Mouse (Mus musculus): ENCODE results near the gene Wnk2. TPM values are rescaled to one million over a fixed set of nuclear protein-coding genes. Genes with fewer than 3 reads are reported as not detected.
A peak's percentile ranks its signal among the peaks of the same experiment; 100 is the strongest.

Wnk2 gene
- polyA plus RNA-seq, 1 experiment from 2014 or later: 0.36 TPM

- no peak for ATAC-seq
- TF ChIP-seq CTCF (IDR thresholded peaks at IDR 0.05) (no peak), EP300 (IDR thresholded peaks at IDR 0.05) (no peak)
- WGBS: 90% methylated on average over 1 of the region's 1 CpGs
- H3K36me3 ChIP-seq (ENCODE audit: insufficient read depth, low read length): no peaks in the 10 kb centered on the region
- H3K27ac ChIP-seq (ENCODE audit: low read length): no peak overlapping the region
- 0 out of 2 replicates have a peak, but pooled peaks cover 6% of the 10 kb centered on the region for H3K4me1 ChIP-seq (ENCODE audit: insufficient read depth, low read depth, low read length)
- H3K9ac ChIP-seq (replicated peaks; ENCODE audit: low read depth): no peak overlapping the region
- no peaks in the 10 kb centered on the region for H3K27me3 ChIP-seq (replicated peaks; ENCODE audit: insufficient read depth, low read length)
- no peak overlapping the region for H3K4me2 ChIP-seq (replicated peaks; ENCODE audit: low read depth, low read length)
- DNase-seq (ENCODE audit: low spot score): no peak
- no peak overlapping the region for H3K4me3 ChIP-seq (ENCODE audit: low read depth, low read length)
- H3K9me3 ChIP-seq (ENCODE audit: low read length): no peaks in the 10 kb centered on the region
These were observed 130.4 kb downstream of the Wnk2 start for GRCm38 (mm10) chr13:49017375-49017774.

- 7% methylated on average over 16 of the region's 16 CpGs for WGBS
- no peak overlapping the region for H3K9ac ChIP-seq (replicated peaks; ENCODE audit: low read depth)
- H3K4me3 ChIP-seq (ENCODE audit: low read depth, low read length): peak overlapping the region; percentile 12; the same call in 1 of the 2 replicates
These were observed 131.5 kb downstream of the Wnk2 start for GRCm38 (mm10) chr13:49016311-49016761.

GRCm38 (mm10) chr13:49015366-49016306, 132.2 kb downstream of the Wnk2 start:
- no peaks in the 10 kb centered on the region for H3K27me3 ChIP-seq (replicated peaks; ENCODE audit: insufficient read depth, low read length)
- DNase-seq (ENCODE audit: low spot score) (peak; percentile 81), ATAC-seq (peak; percentile 63)
- H3K27ac ChIP-seq (ENCODE audit: low read length): no peak overlapping the region
- TF ChIP-seq CTCF (IDR thresholded peaks at IDR 0.05): peak; percentile 54
- TF ChIP-seq EP300 (IDR thresholded peaks at IDR 0.05): no peak
- H3K4me3 ChIP-seq (ENCODE audit: low read depth, low read length): peak overlapping the region; percentile 12; the same call in 1 of the 2 replicates
- no peaks in the 10 kb centered on the region for H3K9me3 ChIP-seq (ENCODE audit: low read length)
- 0 out of 2 replicates have a peak, but pooled peaks cover 6% of the 10 kb centered on the region for H3K4me1 ChIP-seq (ENCODE audit: insufficient read depth, low read depth, low read length)
- no peaks in the 10 kb centered on the region for H3K36me3 ChIP-seq (ENCODE audit: insufficient read depth, low read length)
- H3K9ac ChIP-seq (replicated peaks; ENCODE audit: low read depth): no peak overlapping the region
- 6% methylated on average over 30 of the region's 30 CpGs for WGBS
- peak overlapping the region; percentile 51 for H3K4me2 ChIP-seq (replicated peaks; ENCODE audit: low read depth, low read length)

More at GRCm38 (mm10) chr13:49016311-49016761, 131.5 kb downstream of the Wnk2 start:
- TF ChIP-seq EP300 (IDR thresholded peaks at IDR 0.05) (no peak), CTCF (IDR thresholded peaks at IDR 0.05) (no peak)
- H3K27ac ChIP-seq (ENCODE audit: low read length): no peak overlapping the region
- H3K4me1 ChIP-seq (ENCODE audit: insufficient read depth, low read depth, low read length): 0 out of 2 replicates have a peak, but pooled peaks cover 6% of the 10 kb centered on the region
- no peaks in the 10 kb centered on the region for H3K9me3 ChIP-seq (ENCODE audit: low read length)
- ATAC-seq (peak; percentile 56), DNase-seq (ENCODE audit: low spot score) (peak; percentile 57)
- H3K36me3 ChIP-seq (ENCODE audit: insufficient read depth, low read length): no peaks in the 10 kb centered on the region
- H3K27me3 ChIP-seq (replicated peaks; ENCODE audit: insufficient read depth, low read length): no peaks in the 10 kb centered on the region
- H3K4me2 ChIP-seq (replicated peaks; ENCODE audit: low read depth, low read length): peak overlapping the region; percentile 51

GRCm38 (mm10) chr13:49013206-49013794, 134.5 kb downstream of the Wnk2 start:
- 45% methylated on average over 5 of the region's 5 CpGs for WGBS
- Histone ChIP-seq H3K36me3 (ENCODE audit: insufficient read depth, low read length) (no peaks in the 10 kb centered on the region), H3K27ac (ENCODE audit: low read length) (no peak overlapping the region), H3K4me1 (ENCODE audit: insufficient read depth, low read depth, low read length) (0 out of 2 replicates have a peak, but pooled peaks cover 6% of the 10 kb centered on the region), H3K4me3 (ENCODE audit: low read depth, low read length) (no peak overlapping the region), H3K4me2 (replicated peaks; ENCODE audit: low read depth, low read length) (no peak overlapping the region), H3K27me3 (replicated peaks; ENCODE audit: insufficient read depth, low read length) (no peaks in the 10 kb centered on the region), H3K9ac (replicated peaks; ENCODE audit: low read depth) (no peak overlapping the region), H3K9me3 (ENCODE audit: low read length) (no peaks in the 10 kb centered on the region)
- TF ChIP-seq EP300 (IDR thresholded peaks at IDR 0.05): no peak
- no peak for TF ChIP-seq CTCF (IDR thresholded peaks at IDR 0.05)
- DNase-seq (ENCODE audit: low spot score) (peak; percentile 35), ATAC-seq (peak; percentile 54)

- no peak overlapping the region for H3K27ac ChIP-seq (ENCODE audit: low read length)
- no peak for TF ChIP-seq EP300 (IDR thresholded peaks at IDR 0.05)
- no peak for TF ChIP-seq CTCF (IDR thresholded peaks at IDR 0.05)
- no peak for ATAC-seq
- no peaks in the 10 kb centered on the region for H3K27me3 ChIP-seq (replicated peaks; ENCODE audit: insufficient read depth, low read length)
- DNase-seq (ENCODE audit: low spot score): no peak
- no peak overlapping the region for H3K9ac ChIP-seq (replicated peaks; ENCODE audit: low read depth)
- no peaks in the 10 kb centered on the region for H3K4me1 ChIP-seq (ENCODE audit: insufficient read depth, low read depth, low read length)
- no peak overlapping the region for H3K4me2 ChIP-seq (replicated peaks; ENCODE audit: low read depth, low read length)
- no peak overlapping the region for H3K4me3 ChIP-seq (ENCODE audit: low read depth, low read length)
- H3K9me3 ChIP-seq (ENCODE audit: low read length): no peaks in the 10 kb centered on the region
- WGBS: 56% methylated on average over 3 of the region's 3 CpGs
- no peaks in the 10 kb centered on the region for H3K36me3 ChIP-seq (ENCODE audit: insufficient read depth, low read length)
These were observed 146.1 kb downstream of the Wnk2 start for GRCm38 (mm10) chr13:49001691-49002090.

- Histone ChIP-seq H3K36me3 (ENCODE audit: insufficient read depth, low read length) (no peaks in the 10 kb centered on the region), H3K27ac (ENCODE audit: low read length) (no peak overlapping the region), H3K9ac (replicated peaks; ENCODE audit: low read depth) (no peak overlapping the region), H3K4me2 (replicated peaks; ENCODE audit: low read depth, low read length) (no peak overlapping the region), H3K4me1 (ENCODE audit: insufficient read depth, low read depth, low read length) (no peaks in the 10 kb centered on the region), H3K9me3 (ENCODE audit: low read length) (no peaks in the 10 kb centered on the region), H3K27me3 (replicated peaks; ENCODE audit: insufficient read depth, low read length) (no peaks in the 10 kb centered on the region), H3K4me3 (ENCODE audit: low read depth, low read length) (no peak overlapping the region)
- DNase-seq (ENCODE audit: low spot score) (peak; percentile 84), ATAC-seq (peak; percentile 64)
- no peak for TF ChIP-seq EP300 (IDR thresholded peaks at IDR 0.05)
- peak; percentile 83 for TF ChIP-seq CTCF (IDR thresholded peaks at IDR 0.05)
- WGBS: 11% methylated on average over 6 of the region's 6 CpGs
These were observed 149.2 kb downstream of the Wnk2 start for GRCm38 (mm10) chr13:48998591-48998990.

All from lung, postnatal 0 days (tissue).